Mouse (Mus musculus) hindbrain, embryonic 13.5 days (tissue): Measurements from ENCODE around the gene Cln6. TPM values are rescaled to one million over a fixed set of nuclear protein-coding genes. Genes with fewer than 3 reads are reported as not detected.

Source experiments
- ATAC-seq: fragments of 200-750 bp; cut with Nextera tagmentation; 2 replicates; pipeline ENCODE4 v1.8.0; 2017; ENCODE audit warnings: moderate TSS enrichment; ENCODE audit not compliant: low FRiP score
- H3K27ac ChIP-seq: fragments of 300-500 bp; sonication (generic); 2 replicates; pipeline ENCODE4 v1.5.1; 2015; ENCODE audit warnings: inconsistent platforms, mild to moderate bottlenecking, moderate library complexity
- H3K27me3 ChIP-seq: fragments of 300-500 bp; sonication (generic); 2 replicates; pipeline ENCODE4 v1.6.1; 2015; ENCODE audit warnings: mild to moderate bottlenecking, inconsistent platforms
- H3K36me3 ChIP-seq: fragments of 300-500 bp; sonication (generic); 2 replicates; pipeline ENCODE4 v1.6.1; 2015; ENCODE audit warnings: mild to moderate bottlenecking, inconsistent platforms
- H3K4me1 ChIP-seq: fragments of 300-500 bp; sonication (generic); replicated peaks from 2 replicates; pipeline ENCODE4 v1.6.1; 2015; ENCODE audit warnings: inconsistent platforms
- H3K4me2 ChIP-seq: fragments of 300-500 bp; sonication (generic); 2 replicates; pipeline ENCODE4 v1.6.1; 2015; ENCODE audit warnings: inconsistent platforms, mild to moderate bottlenecking, moderate library complexity
- H3K4me3 ChIP-seq: fragments of 300-500 bp; sonication (generic); 2 replicates; pipeline ENCODE4 v1.5.1; 2015; ENCODE audit warnings: mild to moderate bottlenecking, inconsistent platforms
- H3K9ac ChIP-seq: fragments of 300-500 bp; sonication (generic); 2 replicates; pipeline ENCODE4 v1.6.1; 2015; ENCODE audit warnings: mild to moderate bottlenecking, inconsistent platforms
- H3K9me3 ChIP-seq: fragments of 300-500 bp; sonication (generic); 2 replicates; pipeline ENCODE4 v1.6.1; 2016; ENCODE audit warnings: inconsistent platforms
- WGBS: fragments of 180-500 bp; shearing (Covaris S2); methylation state at CpG from one replicate; pipeline ENCODE4 v1.1.7; 2015; 5-methylcytosine and 5-hydroxymethylcytosine counted together
- polyA plus RNA-seq: library from polyadenylated mRNA; unstranded; fragments of >200 nt; fragmentation: Nextera tagmentation; extraction: Ambion mirVana; gene quantifications from 2 replicates; pipeline ENCODE4 v1.2.1, GENCODE M21; 2015

Gene Cln6
- polyA plus RNA-seq, 1 experiment from 2014 or later: 6.1 TPM

DNA sequence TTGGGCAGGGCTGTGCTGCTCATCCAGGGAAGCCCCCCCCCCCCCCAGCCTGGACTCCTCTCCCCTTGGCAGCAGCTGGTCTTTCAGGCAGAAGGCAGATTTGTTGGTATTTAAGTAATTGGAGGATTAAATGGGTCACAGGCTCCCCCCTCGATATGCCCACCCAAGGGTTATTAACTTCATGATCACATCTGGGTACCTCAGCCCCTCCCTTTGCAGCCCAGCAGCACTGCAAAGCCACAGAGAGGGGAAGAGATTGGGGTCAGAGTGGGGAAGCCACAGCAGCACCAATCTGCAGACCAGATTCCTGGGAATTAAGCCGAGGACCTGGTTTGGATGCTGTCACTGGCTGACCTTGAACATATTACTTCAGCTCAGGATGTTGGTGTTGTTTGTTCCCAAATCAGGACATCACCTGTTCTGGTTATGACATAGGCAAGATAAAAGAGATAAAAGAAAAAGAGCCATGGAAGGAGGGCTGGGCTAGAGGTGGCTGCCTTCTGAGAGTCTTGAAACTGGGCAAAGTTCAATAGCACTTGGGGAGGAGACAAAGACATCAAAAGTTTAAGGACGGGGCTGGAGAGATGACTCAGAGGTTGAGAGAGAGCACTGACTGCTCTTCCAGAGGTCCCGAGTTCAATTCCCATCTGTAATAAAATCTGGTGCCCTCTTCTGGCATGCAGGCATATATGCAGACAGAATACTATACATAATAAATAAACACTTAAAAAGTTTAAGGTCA, 2.7 kb upstream of the Cln6 start:
- ATAC-seq: no peak
- 58% methylated on average over 4 of the region's 4 CpGs for WGBS
- Histone ChIP-seq H3K4me3 (no peak overlapping the region), H3K4me1 (peaks cover 18% of the 10 kb centered on the region), H3K9me3 (no peaks in the 10 kb centered on the region), H3K27me3 (no peaks in the 10 kb centered on the region), H3K9ac (no peak overlapping the region), H3K4me2 (no peak overlapping the region), H3K36me3 (no peaks in the 10 kb centered on the region), H3K27ac (no peak overlapping the region)

- no peaks in the 10 kb centered on the region for H3K27me3 ChIP-seq
- no peak overlapping the region for H3K4me3 ChIP-seq
- H3K36me3 ChIP-seq: no peaks in the 10 kb centered on the region
- H3K4me2 ChIP-seq: no peak overlapping the region
- peaks cover 18% of the 10 kb centered on the region for H3K4me1 ChIP-seq
- WGBS: 54% methylated on average over 3 of the region's 3 CpGs
- no peak overlapping the region for H3K27ac ChIP-seq
- H3K9ac ChIP-seq: no peak overlapping the region
- no peak for ATAC-seq
- H3K9me3 ChIP-seq: no peaks in the 10 kb centered on the region
Measured at GRCm38 (mm10) chr9:62837611-62838010, 974 bp upstream of the Cln6 start.

GRCm38 (mm10) chr9:62838146-62838505, 459 bp upstream of the Cln6 start:
- Histone ChIP-seq H3K27ac (0 out of 2 replicates have a peak overlapping the region, but pooled peaks have one; percentile 62), H3K36me3 (no peaks in the 10 kb centered on the region), H3K27me3 (no peaks in the 10 kb centered on the region), H3K4me2 (peak overlapping the region; percentile 83), H3K9me3 (no peaks in the 10 kb centered on the region), H3K4me1 (peaks cover 18% of the 10 kb centered on the region), H3K4me3 (peak overlapping the region; percentile 64), H3K9ac (no peak overlapping the region; the same call in 1 of the 2 replicates)
- ATAC-seq: no peak
- 17% methylated on average over 8 of the region's 8 CpGs for WGBS

DNA sequence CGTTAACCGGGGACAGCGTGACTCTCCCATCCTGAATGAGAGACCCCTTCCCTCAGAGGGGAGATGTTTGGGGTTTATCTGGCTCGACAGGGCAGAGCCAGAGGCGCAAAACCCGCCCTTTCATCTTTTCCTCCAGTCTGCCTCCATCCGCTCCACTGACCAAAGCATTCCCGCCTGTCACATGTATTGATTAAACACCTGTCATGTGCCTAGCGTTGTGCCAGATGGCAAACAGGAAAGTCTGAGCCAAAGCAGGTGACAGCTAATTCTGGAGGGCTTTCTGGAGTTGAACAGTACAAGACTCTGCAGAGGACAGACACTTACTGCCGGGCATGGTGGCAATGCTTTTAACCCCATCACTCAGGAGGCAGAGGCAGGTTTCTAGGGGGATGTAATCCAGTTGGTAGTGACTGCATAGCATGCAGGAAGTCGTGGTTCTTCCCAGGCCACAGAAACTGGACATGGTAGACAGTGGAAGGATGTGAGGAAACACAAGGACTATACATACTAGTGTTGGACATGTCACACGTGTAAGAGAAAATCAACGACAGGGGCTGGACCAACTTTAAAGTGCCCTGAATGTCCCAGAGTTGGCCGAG, 686 bp downstream of the Cln6 start:
- 17% methylated on average over 14 of the region's 14 CpGs for WGBS
- H3K4me2 ChIP-seq: peak overlapping the region; percentile 83
- H3K9me3 ChIP-seq: no peaks in the 10 kb centered on the region
- H3K36me3 ChIP-seq: no peaks in the 10 kb centered on the region
- H3K4me3 ChIP-seq: peak overlapping the region; percentile 64
- H3K4me1 ChIP-seq: peaks cover 14% of the 10 kb centered on the region
- H3K27me3 ChIP-seq: no peaks in the 10 kb centered on the region
- H3K9ac ChIP-seq: peak overlapping the region; percentile 87
- peak; percentile 40; the same call in 1 of the 2 replicates for ATAC-seq
- peak overlapping the region; percentile 62 for H3K27ac ChIP-seq

DNA sequence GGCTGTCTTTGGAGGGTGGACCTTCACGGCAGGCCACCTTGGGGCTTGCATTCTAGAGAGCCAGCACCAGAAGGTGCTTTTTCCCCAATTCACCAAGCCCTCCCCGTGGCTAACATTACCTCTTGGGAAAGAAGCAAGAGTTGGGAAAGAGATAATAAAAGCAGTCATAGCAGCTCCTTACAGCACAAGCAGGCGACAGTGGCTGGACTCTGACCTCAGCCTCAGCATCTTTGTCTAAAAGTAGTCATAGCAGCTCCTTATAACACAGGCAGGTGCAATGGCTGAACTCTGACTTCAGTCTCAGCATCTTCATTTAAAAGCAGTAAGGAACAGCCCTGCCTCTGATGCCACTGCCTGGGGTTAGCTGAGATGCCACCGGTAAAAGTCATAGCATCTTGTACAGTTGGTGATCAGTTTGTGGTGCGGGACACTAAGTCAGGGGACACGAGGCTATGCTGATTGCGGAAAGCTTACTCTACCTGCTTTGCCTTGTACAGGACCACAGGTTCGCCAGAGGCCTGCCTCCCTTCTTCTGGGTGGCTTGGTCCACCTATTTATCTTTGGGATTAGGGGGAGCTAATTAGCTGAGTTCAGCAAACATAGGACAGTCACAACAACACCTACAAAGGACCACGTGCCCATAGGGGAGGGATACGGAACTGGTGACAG, 4.9 kb downstream of the Cln6 start:
- Histone ChIP-seq H3K27me3 (no peaks in the 10 kb centered on the region), H3K4me1 (peaks cover 16% of the 10 kb centered on the region), H3K27ac (no peak overlapping the region), H3K9me3 (no peaks in the 10 kb centered on the region), H3K9ac (no peak overlapping the region), H3K36me3 (no peaks in the 10 kb centered on the region), H3K4me3 (no peak overlapping the region), H3K4me2 (no peak overlapping the region)
- ATAC-seq: no peak
- 83% methylated on average over 10 of the region's 10 CpGs for WGBS

GRCm38 (mm10) chr9:62844461-62844860, 5.9 kb downstream of the Cln6 start:
- no peak overlapping the region for H3K9ac ChIP-seq
- H3K4me3 ChIP-seq: no peak overlapping the region
- H3K27me3 ChIP-seq: no peaks in the 10 kb centered on the region
- no peaks in the 10 kb centered on the region for H3K36me3 ChIP-seq
- no peaks in the 10 kb centered on the region for H3K9me3 ChIP-seq
- no peak overlapping the region for H3K4me2 ChIP-seq
- WGBS: 96% methylated on average over 5 of the region's 5 CpGs
- H3K27ac ChIP-seq: no peak overlapping the region
- no peak for ATAC-seq
- peaks cover 15% of the 10 kb centered on the region for H3K4me1 ChIP-seq

- Histone ChIP-seq H3K4me1 (peaks cover 21% of the 10 kb centered on the region), H3K9me3 (no peaks in the 10 kb centered on the region), H3K27me3 (no peaks in the 10 kb centered on the region), H3K4me3 (no peak overlapping the region), H3K9ac (no peak overlapping the region), H3K36me3 (no peaks in the 10 kb centered on the region), H3K27ac (no peak overlapping the region), H3K4me2 (no peak overlapping the region)
- 0 out of 2 replicates have a peak, but pooled peaks have one; percentile 36 for ATAC-seq
- WGBS: 1% methylated on average over 3 of the region's 3 CpGs
Measured at GRCm38 (mm10) chr9:62847694-62848093, 9.1 kb downstream of the Cln6 start.

DNA sequence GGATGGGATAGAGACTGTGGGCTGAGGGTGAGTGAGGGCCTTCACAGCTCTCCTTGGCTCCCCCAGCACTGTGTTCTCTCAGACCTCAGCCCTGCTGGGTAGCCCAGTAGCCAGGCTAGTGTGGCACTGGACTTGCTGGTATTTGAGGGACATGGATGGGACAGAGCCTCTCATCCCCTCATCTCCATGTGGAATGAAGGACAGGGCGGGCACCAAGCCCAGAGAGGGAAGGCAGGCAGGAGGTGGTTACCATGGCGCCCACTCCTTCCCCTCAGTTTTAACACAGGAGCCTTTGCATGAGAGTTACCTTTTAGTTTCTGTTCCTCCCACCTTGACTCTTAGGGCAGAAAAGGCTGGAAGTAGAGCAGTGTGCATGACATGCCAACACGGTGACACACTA, 10.1 kb downstream of the Cln6 start:
- H3K4me2 ChIP-seq: no peak overlapping the region
- no peak overlapping the region for H3K4me3 ChIP-seq
- H3K9me3 ChIP-seq: no peaks in the 10 kb centered on the region
- no peak for ATAC-seq
- H3K4me1 ChIP-seq: peaks cover 21% of the 10 kb centered on the region
- H3K9ac ChIP-seq: no peak overlapping the region
- no peaks in the 10 kb centered on the region for H3K27me3 ChIP-seq
- no peaks in the 10 kb centered on the region for H3K36me3 ChIP-seq
- 70% methylated on average over 3 of the region's 3 CpGs for WGBS
- no peak overlapping the region for H3K27ac ChIP-seq

- peaks cover 25% of the 10 kb centered on the region for H3K4me1 ChIP-seq
- H3K9me3 ChIP-seq: no peaks in the 10 kb centered on the region
- no peak overlapping the region for H3K9ac ChIP-seq
- H3K27me3 ChIP-seq: no peaks in the 10 kb centered on the region
- no peak for ATAC-seq
- H3K36me3 ChIP-seq: no peaks in the 10 kb centered on the region
- 68% methylated on average over 2 of the region's 2 CpGs for WGBS
- no peak overlapping the region for H3K4me3 ChIP-seq
- H3K27ac ChIP-seq: no peak overlapping the region
- no peak overlapping the region for H3K4me2 ChIP-seq
Measured at GRCm38 (mm10) chr9:62851571-62851970, 13.0 kb downstream of the Cln6 start.

DNA sequence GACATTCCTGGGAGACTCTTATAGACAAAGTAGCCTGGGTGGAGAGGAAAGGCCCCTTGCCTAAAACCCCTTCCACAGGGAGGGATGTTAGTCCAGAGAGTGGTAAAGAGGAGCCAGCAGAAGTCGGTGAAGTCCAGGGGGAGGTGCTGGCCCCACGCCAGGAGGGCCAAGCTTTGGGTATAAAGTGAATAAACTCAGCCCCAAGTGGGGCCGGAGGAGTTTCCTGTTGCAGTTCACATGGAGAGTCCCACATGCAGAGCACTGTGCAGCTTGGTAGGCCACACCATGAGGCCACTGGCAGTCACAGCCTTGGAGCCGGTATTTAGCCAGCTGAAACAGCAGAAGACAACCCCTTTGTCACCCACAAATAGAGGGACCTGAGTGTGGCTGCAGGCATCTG, 15.9 kb downstream of the Cln6 start:
- Histone ChIP-seq H3K27ac (no peak overlapping the region), H3K36me3 (no peaks in the 10 kb centered on the region), H3K4me1 (peaks cover 34% of the 10 kb centered on the region), H3K9me3 (no peaks in the 10 kb centered on the region), H3K4me2 (no peak overlapping the region), H3K9ac (no peak overlapping the region), H3K4me3 (no peak overlapping the region), H3K27me3 (0 out of 2 replicates have a peak, but pooled peaks cover 4% of the 10 kb centered on the region)
- ATAC-seq: no peak
- 60% methylated on average over 4 of the region's 4 CpGs for WGBS

GRCm38 (mm10) chr9:62857216-62857615, 18.6 kb downstream of the Cln6 start:
- ATAC-seq: no peak
- Histone ChIP-seq H3K36me3 (no peaks in the 10 kb centered on the region), H3K27me3 (0 out of 2 replicates have a peak, but pooled peaks cover 6% of the 10 kb centered on the region), H3K4me2 (no peak overlapping the region), H3K4me3 (no peak overlapping the region), H3K4me1 (peaks cover 26% of the 10 kb centered on the region), H3K9ac (no peak overlapping the region), H3K27ac (peak overlapping the region; percentile 40; the same call in 1 of the 2 replicates), H3K9me3 (no peaks in the 10 kb centered on the region)
- WGBS: 87% methylated on average over 9 of the region's 9 CpGs

DNA sequence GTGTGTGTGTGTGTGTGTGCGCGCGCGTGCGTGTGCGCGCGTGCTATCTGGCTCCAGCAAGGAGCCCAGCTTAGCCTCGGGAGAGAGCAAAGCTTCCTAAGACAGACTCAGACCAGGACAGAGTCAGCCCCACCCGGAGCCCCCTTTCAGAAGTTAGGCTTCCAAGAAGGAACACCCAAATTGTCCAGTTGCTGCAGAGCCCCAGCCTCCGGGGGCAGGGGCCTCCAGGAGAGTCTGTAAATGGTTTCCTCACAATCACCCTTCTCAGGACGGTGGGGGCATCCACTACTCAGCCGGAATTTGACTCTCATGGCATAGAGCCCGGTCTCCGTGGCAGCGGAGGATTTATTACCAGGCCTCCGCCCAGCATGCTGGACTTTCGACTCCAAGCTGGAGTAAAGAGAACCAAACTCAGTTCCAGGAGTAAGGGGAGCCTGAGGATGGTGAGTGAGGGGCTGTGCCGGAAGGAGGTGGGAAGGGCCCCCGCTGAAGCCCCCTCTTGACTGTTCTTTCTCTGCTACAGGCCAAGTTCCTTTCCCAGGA, 19.2 kb downstream of the Cln6 start, which contains the start of gene Calml4:
Gene Calml4, plus strand, starts transcription at position 362 of the 543 bp plus-strand sequence.
- Histone ChIP-seq H3K27ac (peak within 1 kb of the TSS; percentile 48), H3K9me3 (no peaks in the 10 kb centered on the region), H3K36me3 (no peaks in the 10 kb centered on the region), H3K4me2 (0 out of 2 replicates have a peak within 1 kb of the TSS, but pooled peaks have one; percentile 13), H3K9ac (no peak within 1 kb of the TSS; the same call in 1 of the 2 replicates), H3K4me1 (peaks cover 26% of the 10 kb centered on the region), H3K4me3 (no peak within 1 kb of the TSS), H3K27me3 (0 out of 2 replicates have a peak, but pooled peaks cover 6% of the 10 kb centered on the region)
- WGBS: 34% methylated on average over 12 of the region's 20 CpGs
- no peak for ATAC-seq
